In genomic region chr3:146676193-146676592, GRCm38 (mm10) we compare ENCODE assay signal across 36 mouse cellular contexts. TPM values are rescaled to one million over a fixed set of nuclear protein-coding genes. Genes with fewer than 3 reads are reported as not detected.
"Had no signal": no experiment of that assay in that cellular context is flagged by ENCODE, and none has a peak within 500 bp of the region (broad histone marks: within the 10 kb centered on the region; RNA-seq: fewer than 3 reads in every experiment).

No protein-coding gene starts in this region.

- ATAC-seq: hindbrain, embryonic 16.5 days; inflammation-experienced regulatory T-cells, adult 6 months; intestine, embryonic 15.5 days; intestine, postnatal 0 days had no signal

- H3K27me3 ChIP-seq: heart, embryonic 13.5 days; heart, embryonic 15.5 days; intestine, embryonic 15.5 days; limb, embryonic 12.5 days; liver, embryonic 15.5 days had no signal

- H3K4me2 ChIP-seq: heart, embryonic 11.5 days; heart, embryonic 13.5 days; heart, embryonic 15.5 days; hindbrain, embryonic 14.5 days; intestine, embryonic 15.5 days; limb, embryonic 12.5 days; liver, embryonic 11.5 days; liver, embryonic 13.5 days; liver, embryonic 15.5 days had no signal

- H3K4me3 ChIP-seq: heart, embryonic 13.5 days; heart, embryonic 15.5 days; intestine, embryonic 15.5 days; layer of hippocampus, adult 2 months; left cerebral cortex, adult 2 months; limb, embryonic 10.5 days; limb, embryonic 12.5 days; liver, embryonic 13.5 days; liver, embryonic 15.5 days had no signal

- H3K4me1 ChIP-seq: heart, embryonic 13.5 days; heart, embryonic 15.5 days; intestine, embryonic 15.5 days; limb, embryonic 10.5 days; liver, embryonic 13.5 days; liver, embryonic 15.5 days had no signal

- H3K36me3 ChIP-seq: heart, embryonic 13.5 days; heart, embryonic 15.5 days; intestine, embryonic 15.5 days; limb, embryonic 10.5 days; limb, embryonic 12.5 days; liver, embryonic 13.5 days; liver, embryonic 15.5 days had no signal

- DNase-seq: gastrocnemius, postnatal 14 days; gastrocnemius, postnatal 36 days; heart, adult 18-20 months; heart, postnatal 14 days; heart, postnatal 36 days; kidney, adult 18-20 months; kidney, adult 8-10 months; kidney, postnatal 10 days; kidney, postnatal 25 days; liver; liver, embryonic 13.5 days had no signal

RNA-seq across cellular contexts. Expression of gene Samd13, which starts 9.2 kb away (rescaled TPM):
- total RNA-seq: layer of hippocampus, postnatal 25 days; left cerebral cortex, postnatal 14 days had no signal

RNA-seq across cellular contexts. Expression of gene 4930503B20Rik, which starts 25.1 kb away (rescaled TPM):
- total RNA-seq: gastrocnemius, adult 18-20 months; gastrocnemius, adult 8-10 months; gastrocnemius, postnatal 14 days; gastrocnemius, postnatal 36 days; heart, adult 18-20 months; heart, postnatal 36 days; hematopoietic stem cell, adult 5-6 weeks; layer of hippocampus, adult 2 months; layer of hippocampus, postnatal 10 days; layer of hippocampus, postnatal 25 days; left cerebral cortex, adult 2 months; left cerebral cortex, postnatal 36 days had no signal
- polyA plus RNA-seq: heart, embryonic 11.5 days; heart, embryonic 13.5 days; heart, postnatal 0 days; hindbrain, embryonic 11.5 days; hindbrain, embryonic 14.5 days; hindbrain, embryonic 16.5 days; inflammation-experienced regulatory T-cells, adult 6 months; intestine, embryonic 15.5 days; intestine, postnatal 0 days; kidney, embryonic 14.5 days; large intestine, adult 2 months; limb, embryonic 10.5 days; limb, embryonic 12.5 days; liver, embryonic 11.5 days; liver, embryonic 13.5 days; liver, embryonic 15.5 days had no signal
